Mouse (Mus musculus): ENCODE results near the gene Ccdc117. TPM values are rescaled to one million over a fixed set of nuclear protein-coding genes. Genes with fewer than 3 reads are reported as not detected.
A peak's percentile ranks its signal among the peaks of the same experiment; 100 is the strongest.

Ccdc117 gene
- total RNA-seq, 2 experiments from 2014 or later: 16.3 to 30.0 TPM

- no peak for DNase-seq
- Histone ChIP-seq H3K27ac (no peak overlapping the region), H3K4me3 (no peak overlapping the region)
Observed at GRCm38 (mm10) chr11:5527865-5528523, 14.0 kb downstream of the Ccdc117 start.

GRCm38 (mm10) chr11:5526573-5527439 is 15.2 kb downstream of the Ccdc117 start:
- no peak for TF ChIP-seq CTCF (IDR thresholded peaks at IDR 0.05)
- DNase-seq: no peak
- intact Hi-C loops (cut with DNase I): no loop called here
- H3K4me3 ChIP-seq: no peak overlapping the region
- H3K27ac ChIP-seq: no peak overlapping the region; the same call in 1 of the 2 replicates

More at GRCm38 (mm10) chr11:5527865-5528523, 14.0 kb downstream of the Ccdc117 start:
- TF ChIP-seq CTCF (IDR thresholded peaks at IDR 0.05): no peak
- intact Hi-C loops (cut with DNase I): no loop called here

- no peak for TF ChIP-seq CTCF (IDR thresholded peaks at IDR 0.05)
- Histone ChIP-seq H3K27ac (no peak overlapping the region), H3K4me3 (no peak overlapping the region)
- DNase-seq: no peak
- intact Hi-C loops (cut with DNase I): no loop called here
Observed at GRCm38 (mm10) chr11:5525418-5525817, 16.6 kb downstream of the Ccdc117 start.

GRCm38 (mm10) chr11:5522798-5523415 is 19.1 kb downstream of the Ccdc117 start:
- TF ChIP-seq CTCF (IDR thresholded peaks at IDR 0.05): no peak
- DNase-seq: no peak
- intact Hi-C loops (cut with DNase I): loop anchor here (2.0 kb wide), 1 partner anchor 38 kb away; no protein-coding TSS in a partner anchor
- Histone ChIP-seq H3K4me3 (peak overlapping the region; percentile 100), H3K27ac (peak overlapping the region; percentile 99)

GRCm38 (mm10) chr11:5521516-5522291 is 20.3 kb downstream of the Ccdc117 start:
- peak; percentile 70 for TF ChIP-seq CTCF (IDR thresholded peaks at IDR 0.05)
- Histone ChIP-seq H3K27ac (peak overlapping the region; percentile 99), H3K4me3 (peak overlapping the region; percentile 100)
- intact Hi-C loops (cut with DNase I): loop anchor here (2.0 kb wide), 1 partner anchor 37 kb away; no protein-coding TSS in a partner anchor
- DNase-seq: peak; percentile 87

- intact Hi-C loops (cut with DNase I): no loop called here
- peak overlapping the region; percentile 100 for H3K4me3 ChIP-seq
- TF ChIP-seq CTCF (IDR thresholded peaks at IDR 0.05): no peak
- H3K27ac ChIP-seq: peak overlapping the region; percentile 99
- no peak for DNase-seq
Observed at GRCm38 (mm10) chr11:5521266-5521515, 20.8 kb downstream of the Ccdc117 start.

GRCm38 (mm10) chr11:5520412-5521265 is 21.3 kb downstream of the Ccdc117 start, which contains the start of gene Xbp1:
Gene Xbp1, plus strand, starts transcription at chr11:5520659.
- TF ChIP-seq CTCF (IDR thresholded peaks at IDR 0.05): no peak
- intact Hi-C loops (cut with DNase I): no loop called here
- DNase-seq: peak; percentile 99
- Histone ChIP-seq H3K27ac (peak within 1 kb of the TSS; percentile 99), H3K4me3 (peak within 1 kb of the TSS; percentile 100)

GRCm38 (mm10) chr11:5519681-5520080 is 22.3 kb downstream of the Ccdc117 start:
- intact Hi-C loops (cut with DNase I): no loop called here
- DNase-seq: no peak
- Histone ChIP-seq H3K27ac (peak overlapping the region; percentile 99), H3K4me3 (peak overlapping the region; percentile 100)
- no peak for TF ChIP-seq CTCF (IDR thresholded peaks at IDR 0.05)

- intact Hi-C loops (cut with DNase I): no loop called here
- TF ChIP-seq CTCF (IDR thresholded peaks at IDR 0.05): no peak
- DNase-seq: no peak
- Histone ChIP-seq H3K4me3 (no peak overlapping the region), H3K27ac (no peak overlapping the region)
Observed at GRCm38 (mm10) chr11:5517346-5517745, 24.6 kb downstream of the Ccdc117 start.

GRCm38 (mm10) chr11:5516617-5517016 is 25.4 kb downstream of the Ccdc117 start:
- intact Hi-C loops (cut with DNase I): no loop called here
- H3K27ac ChIP-seq: no peak overlapping the region

GRCm38 (mm10) chr11:5516151-5516550 is 25.8 kb downstream of the Ccdc117 start:
- intact Hi-C loops (cut with DNase I): no loop called here
- Histone ChIP-seq H3K27ac (no peak overlapping the region), H3K4me3 (no peak overlapping the region)
- DNase-seq: no peak
- TF ChIP-seq CTCF (IDR thresholded peaks at IDR 0.05): no peak

More at GRCm38 (mm10) chr11:5516617-5517016, 25.4 kb downstream of the Ccdc117 start:
- TF ChIP-seq CTCF (IDR thresholded peaks at IDR 0.05): no peak
- H3K4me3 ChIP-seq: no peak overlapping the region
- no peak for DNase-seq

Data from gastrocnemius, adult 2 months (tissue).